Mouse (Mus musculus) ovary, adult 10 weeks (tissue): ENCODE results near the gene Lhx3. TPM values are rescaled to one million over a fixed set of nuclear protein-coding genes. Genes with fewer than 3 reads are reported as not detected.

Experiments used
- polyA plus RNA-seq: library from polyadenylated mRNA; stranded (reverse); fragments of 350-450 nt; fragmentation: Illumina TruSeq; extraction: RNeasy Lipid Tissue Mini Kit (QIAGEN cat#74804); gene quantifications from one replicate; pipeline ENCODE4 v1.2.3, GENCODE M21; 2014

Gene Lhx3
- not detected for polyA plus RNA-seq

DNA sequence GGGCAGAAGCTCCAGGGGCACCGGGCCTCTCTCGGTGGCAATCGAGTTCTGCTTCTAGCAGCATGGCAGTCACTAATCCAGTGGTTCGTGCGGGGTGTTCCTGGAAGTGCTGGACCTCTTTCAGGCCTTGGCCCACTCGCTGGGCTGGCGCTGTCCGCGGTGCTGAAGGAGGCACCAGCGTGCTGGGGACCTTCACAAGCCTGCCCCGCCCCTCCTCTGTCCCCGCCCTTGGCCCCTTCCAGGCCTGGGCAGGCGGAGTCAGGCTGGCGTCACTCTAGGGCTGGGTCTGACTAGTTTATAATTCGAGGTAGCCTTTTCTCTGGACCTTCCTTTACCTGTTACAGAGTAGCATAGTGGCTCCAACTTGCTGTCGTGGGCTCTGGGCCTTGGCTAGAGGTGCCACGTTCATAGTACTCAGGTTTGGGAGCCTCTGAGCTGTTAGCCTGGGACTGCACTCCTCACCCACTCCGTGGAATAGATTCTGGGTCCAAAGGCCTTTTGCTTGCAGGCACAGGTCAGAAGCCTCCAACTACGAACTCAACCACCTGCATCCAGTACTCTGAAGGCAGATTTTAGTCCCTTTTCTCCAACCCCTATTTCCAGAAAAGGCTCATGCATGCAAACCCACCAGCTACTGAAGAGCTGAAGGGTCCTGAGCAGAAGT, at the start of gene Lhx3:
TSS of gene Lhx3 (minus strand) at position 164 of the 664 bp plus-strand sequence.

DNA sequence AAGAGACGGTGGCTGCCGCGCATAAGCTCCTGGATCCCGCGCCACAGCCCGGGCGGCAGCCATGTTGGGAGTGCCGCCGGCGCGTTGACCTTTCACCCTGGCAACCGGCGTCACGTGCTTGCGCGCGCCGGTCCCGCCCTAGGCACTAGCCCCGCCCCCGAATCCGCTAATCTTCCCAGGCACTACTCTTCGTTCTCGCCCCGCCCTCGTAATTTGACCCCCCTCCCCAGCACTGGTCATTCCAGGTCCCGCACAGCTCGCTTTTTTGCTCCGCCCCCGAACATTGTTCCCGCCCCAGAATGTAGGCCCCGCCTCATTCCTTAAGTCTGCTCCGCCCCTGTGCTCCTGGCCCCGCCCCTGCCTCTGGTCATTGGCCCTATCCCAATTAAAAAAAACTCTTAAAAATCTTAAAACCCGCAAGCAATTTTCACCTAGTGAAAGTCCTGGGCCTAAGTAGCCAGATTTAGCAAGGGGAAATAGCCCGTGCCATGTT, 29.2 kb upstream of the Lhx3 start, which contains the start of gene Qsox2:
TSS of gene Qsox2 (minus strand) at position 236 of the 493 bp plus-strand sequence.

Other genes with a start within 250 kb of the Lhx3 start
- gene Camsap1, start 225.0 kb downstream of the Lhx3 start, polyA plus RNA-seq, result 32.8 TPM
- gene Ubac1, start 186.5 kb downstream of the Lhx3 start, polyA plus RNA-seq, result 23.1 TPM
- gene Nacc2, start 85.1 kb downstream of the Lhx3 start, polyA plus RNA-seq, result 15.5 TPM
- gene Qsox2, start 29.2 kb upstream of the Lhx3 start, polyA plus RNA-seq, result 23.4 TPM
- gene Ccdc187, start 86.3 kb upstream of the Lhx3 start, polyA plus RNA-seq, result 1.00 TPM
- gene Gpsm1, start 107.2 kb upstream of the Lhx3 start, polyA plus RNA-seq, result 2.8 TPM
- gene Dnlz, start 143.8 kb upstream of the Lhx3 start, polyA plus RNA-seq, result 0.48 TPM
- gene Card9, start 152.6 kb upstream of the Lhx3 start, polyA plus RNA-seq, result not detected
- gene Snapc4, start 172.4 kb upstream of the Lhx3 start, polyA plus RNA-seq, result 8.7 TPM
- gene Entr1, start 181.0 kb upstream of the Lhx3 start, polyA plus RNA-seq, result 23.9 TPM
- 139 TPM for gene Pmpca, start 181.1 kb upstream of the Lhx3 start, polyA plus RNA-seq
- gene Inpp5e, start 200.9 kb upstream of the Lhx3 start, polyA plus RNA-seq, result 7.0 TPM
- 55.8 TPM for gene Sec16a, start 236.9 kb upstream of the Lhx3 start, polyA plus RNA-seq